Mouse (Mus musculus): Measurements from ENCODE around the gene Hist1h2bc.

DNA sequence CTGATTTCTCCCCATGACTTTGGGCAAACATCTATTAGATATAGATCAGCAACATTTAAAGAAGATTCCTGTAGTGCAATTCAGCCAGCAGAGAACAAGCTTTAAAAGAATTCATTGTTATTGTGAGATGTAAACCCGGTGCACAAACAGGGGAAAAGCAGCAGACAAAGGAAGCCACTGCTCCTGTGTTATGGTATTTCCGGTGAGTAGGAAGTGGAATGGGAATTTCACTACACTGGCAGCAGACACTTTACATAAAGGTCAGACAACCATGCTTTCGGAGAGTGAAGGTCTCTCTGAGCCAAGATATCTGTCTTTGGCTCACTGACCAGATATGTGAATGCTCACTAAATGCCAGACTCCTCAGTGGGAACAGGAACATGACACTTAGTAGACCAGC lies 21.5 kb upstream of the Hist1h2bc start:
- TF ChIP-seq POLR2A (IDR thresholded peaks at IDR 0.05; ENCODE audit: borderline replicate concordance, low read depth, low read length) (no peak), CTCF (IDR thresholded peaks at IDR 0.05; ENCODE audit: low read depth, low read length) (no peak)
